Mouse (Mus musculus) embryonic facial prominence, embryonic 13.5 days (tissue): ENCODE data around the gene Bglap. TPM values are rescaled to one million over a fixed set of nuclear protein-coding genes. Genes with fewer than 3 reads are reported as not detected.
A peak's percentile ranks its signal among the peaks of the same experiment; 100 is the strongest.

ENCODE experiments used
- ATAC-seq: fragments of 200-750 bp; cut with Nextera tagmentation; 2 replicates; pipeline ENCODE4 v1.8.0; 2017; ENCODE audit warnings: low read depth; ENCODE audit not compliant: insufficient number of reproducible peaks, insufficient read depth, low FRiP score, low TSS enrichment
- H3K27ac ChIP-seq: fragments of 300-500 bp; sonication (generic); 2 replicates; pipeline ENCODE4 v1.5.1; 2015; ENCODE audit warnings: moderate library complexity, mild to moderate bottlenecking, inconsistent platforms
- H3K27me3 ChIP-seq: fragments of 300-500 bp; sonication (generic); 2 replicates; pipeline ENCODE4 v1.6.1; 2015; ENCODE audit warnings: mild to moderate bottlenecking, inconsistent platforms
- H3K36me3 ChIP-seq: fragments of 300-500 bp; sonication (generic); 2 replicates; pipeline ENCODE4 v1.6.1; 2015; ENCODE audit warnings: mild to moderate bottlenecking, inconsistent platforms
- H3K4me1 ChIP-seq: fragments of 300-500 bp; sonication (generic); 2 replicates; pipeline ENCODE4 v1.6.1; 2015; ENCODE audit warnings: inconsistent platforms
- H3K4me2 ChIP-seq: fragments of 300-500 bp; sonication (generic); 2 replicates; pipeline ENCODE4 v1.6.1; 2015; ENCODE audit warnings: moderate library complexity, mild to moderate bottlenecking, inconsistent platforms
- H3K4me3 ChIP-seq: fragments of 300-500 bp; sonication (generic); 2 replicates; pipeline ENCODE4 v1.5.1; 2015; ENCODE audit warnings: mild to moderate bottlenecking, inconsistent platforms
- H3K9ac ChIP-seq: fragments of 300-500 bp; sonication (generic); 2 replicates; pipeline ENCODE4 v1.6.1; 2015; ENCODE audit warnings: mild to moderate bottlenecking, inconsistent platforms
- H3K9me3 ChIP-seq: fragments of 300-500 bp; sonication (generic); 2 replicates; pipeline ENCODE4 v1.6.1; 2016; ENCODE audit warnings: inconsistent platforms
- WGBS: fragments of 180-500 bp; shearing (Covaris S2); methylation state at CpG from one replicate; pipeline ENCODE4 v1.1.7; 2015; ENCODE audit warnings: mixed read lengths; 5-methylcytosine and 5-hydroxymethylcytosine counted together
- polyA plus RNA-seq: library from polyadenylated mRNA; unstranded; fragments of >200 nt; fragmentation: Nextera tagmentation; extraction: Ambion mirVana; gene quantifications from 2 replicates; pipeline ENCODE4 v1.2.1, GENCODE M21; 2015

Bglap gene
- polyA plus RNA-seq, 1 experiment from 2014 or later = 0.91 TPM

GRCm38 (mm10) chr3:88411681-88412080 is 27.4 kb upstream of the Bglap start:
- no peak for ATAC-seq
- 83% methylated on average over 4 of the region's 4 CpGs for WGBS

GRCm38 (mm10) chr3:88410645-88411031 is 26.4 kb upstream of the Bglap start:
- peaks cover 31% of the 10 kb centered on the region for H3K4me1 ChIP-seq
- peak overlapping the region; percentile 68 for H3K4me2 ChIP-seq
- peak overlapping the region; percentile 86; the same call in 1 of the 2 replicates for H3K9ac ChIP-seq
- H3K9me3 ChIP-seq = no peaks in the 10 kb centered on the region
- peaks cover 43% of the 10 kb centered on the region for H3K36me3 ChIP-seq
- no peaks in the 10 kb centered on the region for H3K27me3 ChIP-seq
- peak overlapping the region; percentile 66 for H3K4me3 ChIP-seq
- 27% methylated on average over 7 of the region's 7 CpGs for WGBS
- no peak for ATAC-seq
- peak overlapping the region; percentile 95 for H3K27ac ChIP-seq

More at GRCm38 (mm10) chr3:88411681-88412080, 27.4 kb upstream of the Bglap start:
- no peaks in the 10 kb centered on the region for H3K9me3 ChIP-seq
- peaks cover 54% of the 10 kb centered on the region for H3K36me3 ChIP-seq
- no peak overlapping the region for H3K27ac ChIP-seq
- H3K9ac ChIP-seq = no peak overlapping the region
- no peaks in the 10 kb centered on the region for H3K27me3 ChIP-seq
- H3K4me3 ChIP-seq = no peak overlapping the region
- no peak overlapping the region for H3K4me2 ChIP-seq
- H3K4me1 ChIP-seq = peaks cover 31% of the 10 kb centered on the region

DNA sequence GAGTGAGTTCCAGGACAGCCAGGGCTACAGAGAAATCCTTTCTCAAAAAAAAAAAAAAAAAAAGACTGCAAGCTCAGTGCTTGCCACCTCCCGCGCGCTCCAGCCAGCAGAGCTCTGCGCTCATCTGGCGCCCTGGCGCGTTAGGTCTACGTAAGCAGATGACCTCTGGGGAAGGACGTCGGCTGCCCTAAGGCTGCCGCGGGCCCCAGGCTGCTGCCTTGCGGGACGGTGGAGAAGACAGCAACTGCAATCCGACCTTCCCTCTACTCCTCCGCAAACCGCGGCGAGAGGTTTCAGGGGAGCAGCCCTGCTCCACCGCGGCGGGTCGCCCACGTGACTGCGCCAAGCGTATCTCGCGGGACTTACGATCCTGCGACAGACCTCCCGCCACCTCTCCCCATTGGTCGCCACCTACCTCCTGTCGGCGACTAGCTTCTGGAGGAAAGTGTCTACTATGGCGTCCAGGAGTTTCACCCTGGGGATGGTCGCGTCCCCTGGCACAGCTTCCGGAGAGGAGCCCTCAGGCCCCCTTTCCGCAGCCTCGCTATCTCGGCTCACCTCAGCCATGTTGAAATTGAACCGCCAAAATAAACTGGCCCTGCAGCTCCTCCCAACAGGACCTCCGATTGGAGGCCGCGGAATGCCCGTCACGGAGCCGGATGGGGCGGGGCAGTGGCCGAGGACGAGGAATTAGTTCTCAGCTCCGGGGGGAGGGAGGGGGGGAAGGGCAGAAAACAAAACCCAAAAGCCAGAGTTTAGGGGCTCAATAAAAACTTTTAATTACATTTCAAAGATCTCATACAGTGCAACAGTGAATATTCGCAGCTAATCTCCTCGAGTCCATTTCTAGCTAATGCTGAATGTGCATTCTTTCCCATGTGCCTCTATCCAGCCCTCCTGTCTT is 25.7 kb upstream of the Bglap start, which contains the start of gene Pmf1:
Pmf1 (minus strand) TSS at position 591 of the 904 bp plus-strand sequence.
- H3K36me3 ChIP-seq = peaks cover 37% of the 10 kb centered on the region
- no peaks in the 10 kb centered on the region for H3K9me3 ChIP-seq
- WGBS = under 1% methylated on average over 54 of the region's 54 CpGs
- H3K27ac ChIP-seq = peak within 1 kb of the TSS; percentile 95
- peak; percentile 89 for ATAC-seq
- H3K27me3 ChIP-seq = no peaks in the 10 kb centered on the region
- H3K4me3 ChIP-seq = peak within 1 kb of the TSS; percentile 66
- H3K9ac ChIP-seq = peak within 1 kb of the TSS; percentile 86
- H3K4me1 ChIP-seq = peaks cover 31% of the 10 kb centered on the region
- H3K4me2 ChIP-seq = peak within 1 kb of the TSS; percentile 68

DNA sequence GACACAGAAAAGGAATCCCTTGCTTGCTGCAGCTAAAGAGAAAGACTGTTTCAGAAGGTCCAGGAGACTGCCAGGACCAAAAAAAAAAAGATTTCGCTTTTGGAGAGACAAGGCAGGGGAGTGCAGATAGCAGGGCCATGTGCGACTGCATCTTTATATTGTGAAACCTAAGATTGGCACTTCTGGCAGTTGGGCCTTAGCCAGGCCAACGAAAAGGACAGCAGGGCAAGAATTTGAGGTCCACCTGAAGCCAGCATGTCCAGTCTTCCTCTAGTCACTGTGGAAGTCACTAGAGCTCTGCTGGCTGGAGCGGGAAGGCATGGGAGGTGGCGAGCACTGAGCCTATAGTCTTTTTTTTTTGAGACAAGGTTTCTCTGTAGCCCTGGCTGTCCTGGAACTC is 24.7 kb upstream of the Bglap start:
- WGBS = 55% methylated on average over 5 of the region's 5 CpGs

GRCm38 (mm10) chr3:88407529-88407928 is 23.3 kb upstream of the Bglap start:
- Histone ChIP-seq H3K9me3 (no peaks in the 10 kb centered on the region), H3K4me2 (no peak overlapping the region), H3K27ac (no peak overlapping the region), H3K36me3 (peaks cover 36% of the 10 kb centered on the region), H3K4me1 (peaks cover 31% of the 10 kb centered on the region), H3K9ac (peak overlapping the region; percentile 86; the same call in 1 of the 2 replicates), H3K27me3 (no peaks in the 10 kb centered on the region), H3K4me3 (no peak overlapping the region)
- ATAC-seq = no peak
- 50% methylated on average over 7 of the region's 7 CpGs for WGBS

More for the DNA sequence above, 24.7 kb upstream of the Bglap start:
- no peak for ATAC-seq
- H3K36me3 ChIP-seq = peaks cover 34% of the 10 kb centered on the region
- peaks cover 31% of the 10 kb centered on the region for H3K4me1 ChIP-seq
- H3K9me3 ChIP-seq = no peaks in the 10 kb centered on the region
- H3K4me3 ChIP-seq = peak overlapping the region; percentile 66
- peak overlapping the region; percentile 86 for H3K9ac ChIP-seq
- peak overlapping the region; percentile 95; the same call in 1 of the 2 replicates for H3K27ac ChIP-seq
- H3K27me3 ChIP-seq = no peaks in the 10 kb centered on the region
- H3K4me2 ChIP-seq = peak overlapping the region; percentile 68

DNA sequence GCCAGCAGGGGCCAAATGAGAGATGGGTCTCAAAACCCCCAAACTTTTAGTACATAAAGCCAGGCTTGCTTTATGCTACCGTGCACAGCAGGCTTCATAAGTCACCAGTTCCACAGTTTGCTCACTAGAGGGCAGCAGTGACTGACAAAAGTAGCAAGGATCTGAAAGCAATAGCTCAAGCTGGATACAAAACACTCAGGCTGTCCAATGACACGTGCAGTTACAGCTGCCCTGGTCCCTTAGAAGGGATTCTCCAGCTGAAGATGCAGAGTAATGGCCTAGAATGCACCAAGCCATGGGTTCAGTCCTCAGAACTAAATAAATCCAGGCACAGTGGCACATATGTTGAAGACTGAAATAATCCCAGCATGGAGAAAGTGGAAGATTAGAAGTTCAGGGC is 22.8 kb upstream of the Bglap start:
- H3K9me3 ChIP-seq = no peaks in the 10 kb centered on the region
- peak overlapping the region; percentile 11; the same call in 1 of the 2 replicates for H3K9ac ChIP-seq
- H3K36me3 ChIP-seq = peaks cover 32% of the 10 kb centered on the region
- peaks cover 31% of the 10 kb centered on the region for H3K4me1 ChIP-seq
- ATAC-seq = no peak
- H3K27ac ChIP-seq = no peak overlapping the region
- H3K4me2 ChIP-seq = no peak overlapping the region
- WGBS = 4% methylated on average over 2 of the region's 2 CpGs
- no peak overlapping the region for H3K4me3 ChIP-seq
- H3K27me3 ChIP-seq = no peaks in the 10 kb centered on the region

DNA sequence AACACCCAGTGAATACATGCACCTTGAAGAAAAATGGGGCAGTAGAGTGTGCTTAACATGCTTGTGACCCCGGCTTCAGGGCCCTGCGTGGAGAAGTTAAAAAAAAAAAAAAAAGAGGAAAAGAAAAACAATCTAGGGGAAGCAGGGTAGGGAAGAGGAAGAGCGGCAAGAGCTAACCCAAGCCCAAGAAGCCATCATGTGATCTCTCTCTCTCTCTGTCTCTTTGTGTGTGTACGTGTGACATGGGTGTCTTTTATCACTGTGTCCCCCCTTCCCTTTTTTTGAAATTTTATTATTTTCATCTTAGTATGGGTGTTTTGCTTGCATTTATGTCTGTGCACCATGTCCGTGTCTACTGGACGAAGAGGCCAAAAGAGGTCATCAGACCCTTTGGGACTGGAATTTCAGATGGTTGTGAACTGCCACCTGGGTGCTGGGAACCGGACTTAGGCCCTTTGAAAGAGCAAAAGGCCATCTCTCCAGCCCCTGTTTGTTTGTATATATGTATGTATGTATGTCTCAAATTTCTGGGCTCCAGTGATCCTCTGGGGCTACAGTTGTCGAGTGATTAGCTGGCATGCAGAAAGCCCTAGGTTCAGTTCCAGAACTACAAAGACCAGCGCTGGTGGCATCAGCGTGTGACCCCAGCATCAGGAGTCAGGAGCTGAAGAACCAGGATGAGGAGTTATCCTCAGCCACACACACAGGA is 19.4 kb upstream of the Bglap start:
- peaks cover 40% of the 10 kb centered on the region for H3K36me3 ChIP-seq
- H3K27me3 ChIP-seq = no peaks in the 10 kb centered on the region
- ATAC-seq = no peak
- no peak overlapping the region for H3K4me2 ChIP-seq
- no peaks in the 10 kb centered on the region for H3K9me3 ChIP-seq
- peaks cover 17% of the 10 kb centered on the region for H3K4me1 ChIP-seq
- no peak overlapping the region for H3K4me3 ChIP-seq
- H3K9ac ChIP-seq = 0 out of 2 replicates have a peak overlapping the region, but pooled peaks have one; percentile 21
- H3K27ac ChIP-seq = no peak overlapping the region
- 92% methylated on average over 10 of the region's 10 CpGs for WGBS

- H3K4me2 ChIP-seq = no peak overlapping the region
- H3K4me1 ChIP-seq = no peaks in the 10 kb centered on the region
- peaks cover 61% of the 10 kb centered on the region for H3K36me3 ChIP-seq
- H3K27me3 ChIP-seq = no peaks in the 10 kb centered on the region
- H3K9ac ChIP-seq = no peak overlapping the region
- ATAC-seq = no peak
- WGBS = 74% methylated on average over 2 of the region's 2 CpGs
- H3K4me3 ChIP-seq = no peak overlapping the region
- H3K9me3 ChIP-seq = no peaks in the 10 kb centered on the region
- no peak overlapping the region for H3K27ac ChIP-seq
Measured at GRCm38 (mm10) chr3:88398666-88399065, 14.4 kb upstream of the Bglap start.

DNA sequence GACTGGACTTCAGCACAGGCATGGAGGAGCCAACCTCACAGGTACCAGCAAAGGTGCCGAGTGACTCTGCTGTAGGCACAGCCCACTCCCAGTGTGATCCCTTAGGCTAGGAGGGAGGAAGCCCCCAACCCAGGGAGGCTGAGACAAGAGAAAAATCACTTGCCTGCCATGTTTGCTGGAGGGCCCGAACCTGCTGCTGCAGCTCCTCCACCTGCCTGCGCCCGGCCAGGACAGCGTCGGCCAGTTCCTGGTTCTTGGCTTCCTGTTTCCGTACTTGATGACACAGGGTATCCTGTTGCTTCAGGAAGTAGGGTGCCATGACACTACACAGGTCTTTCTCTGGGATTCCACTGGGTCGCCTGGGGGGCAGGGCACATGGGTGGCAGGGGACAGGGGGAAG is 11.5 kb upstream of the Bglap start:
- WGBS = 84% methylated on average over 8 of the region's 8 CpGs
- H3K36me3 ChIP-seq = peaks cover 49% of the 10 kb centered on the region
- no peak for ATAC-seq
- H3K4me2 ChIP-seq = no peak overlapping the region
- H3K9ac ChIP-seq = no peak overlapping the region
- no peak overlapping the region for H3K4me3 ChIP-seq
- no peaks in the 10 kb centered on the region for H3K9me3 ChIP-seq
- H3K27me3 ChIP-seq = no peaks in the 10 kb centered on the region
- no peaks in the 10 kb centered on the region for H3K4me1 ChIP-seq
- no peak overlapping the region for H3K27ac ChIP-seq

GRCm38 (mm10) chr3:88395288-88395687 is 11.0 kb upstream of the Bglap start:
- Histone ChIP-seq H3K4me3 (no peak overlapping the region), H3K27me3 (no peaks in the 10 kb centered on the region), H3K4me1 (no peaks in the 10 kb centered on the region), H3K9ac (no peak overlapping the region), H3K36me3 (peaks cover 53% of the 10 kb centered on the region), H3K4me2 (no peak overlapping the region), H3K27ac (no peak overlapping the region), H3K9me3 (no peaks in the 10 kb centered on the region)
- 92% methylated on average over 6 of the region's 6 CpGs for WGBS
- no peak for ATAC-seq

DNA sequence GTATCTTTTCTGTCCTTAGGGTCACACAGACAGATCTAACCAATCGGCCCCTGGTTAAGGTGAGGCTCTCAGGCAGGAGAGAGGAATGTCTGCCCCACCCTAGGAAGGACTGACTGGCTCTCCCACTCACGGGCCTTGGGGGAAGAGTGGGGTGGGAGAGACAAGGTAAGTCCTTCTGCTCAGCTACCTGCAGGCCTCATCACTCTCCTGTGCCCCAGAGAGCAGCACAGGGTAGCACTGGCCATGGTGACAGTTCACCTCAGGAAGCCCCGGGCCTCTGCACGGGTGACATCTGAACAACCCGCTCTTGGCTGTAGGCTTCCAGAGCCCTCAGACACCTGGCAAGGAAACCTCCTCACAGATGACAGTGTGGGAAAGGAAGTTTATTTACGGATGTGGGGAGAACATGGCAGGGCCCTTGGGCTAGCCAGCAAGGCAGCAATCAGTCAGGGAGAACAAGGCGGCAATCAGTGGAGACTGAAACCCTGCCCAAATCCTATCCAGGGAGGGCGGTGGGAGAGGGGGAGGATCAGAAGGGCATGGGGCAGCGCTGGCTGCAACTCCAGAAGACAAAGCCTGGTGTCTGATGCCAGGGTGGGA is 9.6 kb upstream of the Bglap start:
- Histone ChIP-seq H3K4me3 (no peak overlapping the region), H3K36me3 (peaks cover 47% of the 10 kb centered on the region), H3K27ac (no peak overlapping the region), H3K9me3 (no peaks in the 10 kb centered on the region), H3K4me1 (no peaks in the 10 kb centered on the region), H3K4me2 (no peak overlapping the region), H3K27me3 (no peaks in the 10 kb centered on the region), H3K9ac (no peak overlapping the region)
- no peak for ATAC-seq
- WGBS = 82% methylated on average over 9 of the region's 9 CpGs
